Mouse (Mus musculus) midbrain, postnatal 0 days (tissue): Measurements from ENCODE around the gene Ccl22. TPM values are rescaled to one million over a fixed set of nuclear protein-coding genes. Genes with fewer than 3 reads are reported as not detected.

ENCODE experiments used
- ATAC-seq: fragments of 200-750 bp; cut with Nextera tagmentation; 2 replicates; pipeline ENCODE4 v1.8.0; 2017; ENCODE audit warnings: moderate number of reproducible peaks, mild to moderate bottlenecking, moderate TSS enrichment, moderate library complexity; ENCODE audit not compliant: low FRiP score
- DNase-seq: peaks from one replicate; pipeline ENCODE4 v3.0.0-alpha.2; 2015; ENCODE audit warnings: low spot score
- H3K27ac ChIP-seq: fragments of 300-500 bp; sonication (generic); 2 replicates; pipeline ENCODE4 v1.5.1; 2014; ENCODE audit warnings: low read depth, mild to moderate bottlenecking, low read length, mixed read lengths
- H3K27me3 ChIP-seq: fragments of 300-500 bp; sonication (generic); 2 replicates; pipeline ENCODE4 v1.6.1; 2014; ENCODE audit warnings: low read length, control low read depth, mixed read lengths; ENCODE audit not compliant: insufficient read depth
- H3K36me3 ChIP-seq: fragments of 300-500 bp; sonication (generic); 2 replicates; pipeline ENCODE4 v1.6.1; 2014; ENCODE audit warnings: low read length, control low read depth, mixed read lengths; ENCODE audit not compliant: insufficient read depth
- H3K4me1 ChIP-seq: fragments of 300-500 bp; sonication (generic); 2 replicates; pipeline ENCODE4 v1.6.1; 2014; ENCODE audit warnings: mild to moderate bottlenecking, control low read depth, antibody characterized with exemption, low read length, mixed read lengths; ENCODE audit not compliant: insufficient read depth
- H3K4me2 ChIP-seq: fragments of 300-500 bp; sonication (generic); 2 replicates; pipeline ENCODE4 v1.6.1; 2014; ENCODE audit warnings: low read depth, mild to moderate bottlenecking, low read length, mixed read lengths; ENCODE audit not compliant: poor library complexity, severe bottlenecking
- H3K4me3 ChIP-seq: fragments of 300-500 bp; sonication (generic); 2 replicates; pipeline ENCODE4 v1.5.1; 2014; ENCODE audit warnings: low read depth, mild to moderate bottlenecking, low read length, moderate library complexity
- H3K9ac ChIP-seq: fragments of 300-500 bp; sonication (generic); replicated peaks from 2 replicates; pipeline ENCODE4 v1.6.1; 2014; ENCODE audit warnings: mild to moderate bottlenecking, low read length, moderate library complexity, mixed read lengths; ENCODE audit not compliant: poor library complexity, severe bottlenecking
- H3K9me3 ChIP-seq: fragments of 300-500 bp; sonication (generic); 2 replicates; pipeline ENCODE4 v1.6.1; 2016; ENCODE audit warnings: low read length, control low read depth
- CTCF ChIP-seq: IDR thresholded peaks from 2 replicates; pipeline ENCODE4 v1.5.1; 2016; ENCODE audit warnings: antibody characterized with exemption, mild to moderate bottlenecking
- WGBS: fragments of 180-500 bp; shearing (Covaris S2); extraction: QIAGEN DNeasy Blood & Tissue Kit; methylation state at CpG from one replicate; pipeline ENCODE4 v1.1.7; 2014; 5-methylcytosine and 5-hydroxymethylcytosine counted together
- polyA plus RNA-seq: library from polyadenylated mRNA; unstranded; fragments of >200 nt; fragmentation: Nextera tagmentation; extraction: Ambion mirVana; gene quantifications from 2 replicates; pipeline ENCODE4 v1.2.1, GENCODE M21; 2015
- total RNA-seq: library from RNA; depleted of rRNA; stranded (reverse); fragments of >200 nt; gene quantifications from 2 replicates; pipeline ENCODE4 v1.2.3, GENCODE M21; 2014

Ccl22 gene
- total and polyA plus RNA-seq, 2 experiments from 2014 or later = not detected

GRCm38 (mm10) chr8:94702156-94702555 lies 43.2 kb upstream of the Ccl22 start:
- Histone ChIP-seq H3K4me1 (0 out of 2 replicates have a peak, but pooled peaks cover 2% of the 10 kb centered on the region), H3K4me3 (peak overlapping the region; percentile 44; the same call in 1 of the 2 replicates)

DNA sequence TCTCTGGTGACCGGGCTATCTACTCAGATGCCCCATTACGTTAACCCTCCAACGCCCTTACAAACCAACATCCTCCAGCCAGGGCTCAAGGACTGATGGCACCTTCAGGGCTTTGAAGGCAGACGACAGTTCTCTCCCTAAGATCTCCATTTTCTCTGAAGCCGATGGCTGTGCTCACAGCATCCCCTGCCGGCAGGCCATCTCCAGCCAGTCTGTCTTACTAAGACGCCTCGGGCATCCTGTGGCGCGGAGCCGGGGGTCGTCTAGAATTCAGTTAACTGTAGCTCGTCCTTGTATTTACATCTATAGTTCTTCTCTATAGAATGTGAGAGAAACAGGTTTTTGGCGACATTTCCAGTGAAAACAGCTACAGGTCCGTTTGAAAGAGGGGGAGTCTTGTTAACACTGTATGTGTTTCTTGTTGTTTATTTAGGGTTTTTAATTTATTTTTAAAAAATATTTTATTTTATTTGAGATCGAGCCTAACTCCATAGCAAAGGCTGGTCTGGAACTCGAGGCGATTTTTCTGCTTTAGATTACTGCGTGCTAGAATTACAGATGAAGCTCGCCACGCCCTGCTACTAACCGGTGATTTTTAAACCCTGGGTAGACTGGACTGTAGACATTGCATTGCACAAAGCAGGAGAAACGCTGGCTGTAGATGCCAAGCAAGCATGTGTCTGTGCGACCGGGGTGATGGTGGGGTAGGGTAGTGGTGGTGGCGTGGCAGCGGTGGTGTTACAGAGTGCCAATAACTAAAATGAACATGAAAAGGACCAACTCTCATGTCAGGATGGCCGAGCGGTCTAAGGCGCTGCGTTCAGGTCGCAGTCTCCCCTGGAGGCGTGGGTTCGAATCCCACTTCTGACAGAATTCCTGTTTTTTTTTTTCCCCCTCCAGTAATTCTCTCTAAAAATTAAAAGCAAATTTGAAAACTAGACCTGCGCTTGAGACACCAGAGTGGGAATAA lies 42.3 kb upstream of the Ccl22 start:
- Histone ChIP-seq H3K4me2 (peak overlapping the region; percentile 43), H3K9me3 (no peaks in the 10 kb centered on the region), H3K4me1 (0 out of 2 replicates have a peak, but pooled peaks cover 2% of the 10 kb centered on the region), H3K27me3 (no peaks in the 10 kb centered on the region), H3K36me3 (no peaks in the 10 kb centered on the region), H3K27ac (peak overlapping the region; percentile 87), H3K9ac (peak overlapping the region; percentile 59), H3K4me3 (peak overlapping the region; percentile 44)
- peak; percentile 90 for TF ChIP-seq CTCF
- peak; percentile 91 for DNase-seq
- peak; percentile 75 for ATAC-seq
- WGBS = under 1% methylated on average over 35 of the region's 35 CpGs

More at GRCm38 (mm10) chr8:94702156-94702555, 43.2 kb upstream of the Ccl22 start:
- ATAC-seq = no peak
- no peak for TF ChIP-seq CTCF
- Histone ChIP-seq H3K27me3 (peaks cover 5% of the 10 kb centered on the region; the same call in 1 of the 2 replicates), H3K36me3 (no peaks in the 10 kb centered on the region), H3K4me2 (0 out of 2 replicates have a peak overlapping the region, but pooled peaks have one; percentile 43), H3K27ac (no peak overlapping the region), H3K9ac (no peak overlapping the region), H3K9me3 (no peaks in the 10 kb centered on the region)
- 64% methylated on average over 3 of the region's 3 CpGs for WGBS
- DNase-seq = no peak

- H3K9ac ChIP-seq = peak overlapping the region; percentile 54
- DNase-seq = peak; percentile 98
- H3K4me1 ChIP-seq = 0 out of 2 replicates have a peak, but pooled peaks cover 2% of the 10 kb centered on the region
- no peaks in the 10 kb centered on the region for H3K27me3 ChIP-seq
- peak overlapping the region; percentile 48 for H3K4me2 ChIP-seq
- no peaks in the 10 kb centered on the region for H3K36me3 ChIP-seq
- whole genome bisulfite sequencing = under 1% methylated on average over 35 of the region's 35 CpGs
- TF ChIP-seq CTCF = peak; percentile 96
- H3K4me3 ChIP-seq = peak overlapping the region; percentile 44
- H3K9me3 ChIP-seq = no peaks in the 10 kb centered on the region
- peak overlapping the region; percentile 76 for H3K27ac ChIP-seq
- ATAC-seq = peak; percentile 88
Measured at GRCm38 (mm10) chr8:94703972-94704668, 41.3 kb upstream of the Ccl22 start.

GRCm38 (mm10) chr8:94704669-94704984 lies 40.8 kb upstream of the Ccl22 start:
- H3K36me3 ChIP-seq = no peaks in the 10 kb centered on the region

GRCm38 (mm10) chr8:94705581-94706245 lies 39.7 kb upstream of the Ccl22 start:
- H3K27me3 ChIP-seq = no peaks in the 10 kb centered on the region
- H3K36me3 ChIP-seq = no peaks in the 10 kb centered on the region
- no peak overlapping the region for H3K4me3 ChIP-seq
- TF ChIP-seq CTCF = no peak
- DNase-seq = no peak
- no peak overlapping the region for H3K27ac ChIP-seq
- no peak for ATAC-seq
- no peak overlapping the region for H3K9ac ChIP-seq
- no peaks in the 10 kb centered on the region for H3K9me3 ChIP-seq
- 0 out of 2 replicates have a peak, but pooled peaks cover 2% of the 10 kb centered on the region for H3K4me1 ChIP-seq
- WGBS = 78% methylated on average over 10 of the region's 10 CpGs
- no peak overlapping the region for H3K4me2 ChIP-seq

More at GRCm38 (mm10) chr8:94704669-94704984, 40.8 kb upstream of the Ccl22 start:
- peak overlapping the region; percentile 48 for H3K4me2 ChIP-seq
- TF ChIP-seq CTCF = no peak
- peak overlapping the region; percentile 54 for H3K9ac ChIP-seq
- H3K27ac ChIP-seq = peak overlapping the region; percentile 76
- H3K27me3 ChIP-seq = no peaks in the 10 kb centered on the region
- H3K4me3 ChIP-seq = peak overlapping the region; percentile 44
- no peak for ATAC-seq
- WGBS = 8% methylated on average over 9 of the region's 9 CpGs
- H3K4me1 ChIP-seq = 0 out of 2 replicates have a peak, but pooled peaks cover 2% of the 10 kb centered on the region
- H3K9me3 ChIP-seq = no peaks in the 10 kb centered on the region
- DNase-seq = no peak
